Mouse (Mus musculus) granulocyte monocyte progenitor cell, adult 5-6 weeks (primary cell): Measurements from ENCODE around the gene Mocs2. TPM values are rescaled to one million over a fixed set of nuclear protein-coding genes. Genes with fewer than 3 reads are reported as not detected.

Experiments
- ATAC-seq: replicated peaks from 2 replicates; pipeline ENCODE4 v1.8.0; 2016; ENCODE audit warnings: mild to moderate bottlenecking, moderate TSS enrichment, inconsistent platforms; ENCODE audit not compliant: poor library complexity, severe bottlenecking
- total RNA-seq, 2 experiments: library from RNA; stranded (forward) in 1 of 2; stranded (reverse) in 1 of 2; fragments of 200-712, 200-1000 nt in 1 of 2; fragments of >200 nt in 1 of 2; fragmentation: Nextera tagmentation in 1 of 2; gene quantifications; 2 replicates each; pipeline ENCODE4 v1.2.3; 2014 to 2017

Gene Mocs2
- 30.9 and 53.5 TPM in 2 replicates for total RNA-seq (2014; fragmentation: Nextera tagmentation)
- total RNA-seq (2017), result 43.8 and 45.1 TPM in 2 replicates

GRCm38 (mm10) chr13:114817751-114818360 lies at the start of gene Mocs2:
Mocs2 (plus strand) TSS chr13:114818236.
- ATAC-seq, result peak; percentile 94

DNA sequence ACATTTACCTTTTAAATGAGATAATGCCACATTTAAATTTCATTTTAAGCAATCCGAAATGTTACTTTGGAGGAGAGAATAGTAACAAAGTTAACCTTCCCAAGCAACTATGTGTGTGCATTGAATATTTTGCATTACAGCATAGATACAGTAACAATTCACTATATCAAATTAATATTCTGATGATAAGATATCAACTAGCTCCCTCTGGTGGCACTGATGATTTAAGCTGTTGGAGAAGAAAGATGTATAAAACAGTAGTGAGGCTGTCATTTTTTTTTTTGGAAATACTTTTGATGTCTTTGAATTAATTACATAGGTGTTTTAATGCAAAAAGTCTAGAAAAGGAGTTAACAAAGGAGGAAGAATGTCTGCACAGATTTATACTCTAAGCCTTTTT lies 26.5 kb upstream of the Mocs2 start:
- no peak for ATAC-seq

GRCm38 (mm10) chr13:114793250-114794030 lies 24.6 kb upstream of the Mocs2 start:
- peak; percentile 78 for ATAC-seq

- no peak for ATAC-seq
Observed at GRCm38 (mm10) chr13:114801857-114802256, 16.2 kb upstream of the Mocs2 start.

GRCm38 (mm10) chr13:114802971-114803370 lies 15.1 kb upstream of the Mocs2 start:
- ATAC-seq, result no peak

DNA sequence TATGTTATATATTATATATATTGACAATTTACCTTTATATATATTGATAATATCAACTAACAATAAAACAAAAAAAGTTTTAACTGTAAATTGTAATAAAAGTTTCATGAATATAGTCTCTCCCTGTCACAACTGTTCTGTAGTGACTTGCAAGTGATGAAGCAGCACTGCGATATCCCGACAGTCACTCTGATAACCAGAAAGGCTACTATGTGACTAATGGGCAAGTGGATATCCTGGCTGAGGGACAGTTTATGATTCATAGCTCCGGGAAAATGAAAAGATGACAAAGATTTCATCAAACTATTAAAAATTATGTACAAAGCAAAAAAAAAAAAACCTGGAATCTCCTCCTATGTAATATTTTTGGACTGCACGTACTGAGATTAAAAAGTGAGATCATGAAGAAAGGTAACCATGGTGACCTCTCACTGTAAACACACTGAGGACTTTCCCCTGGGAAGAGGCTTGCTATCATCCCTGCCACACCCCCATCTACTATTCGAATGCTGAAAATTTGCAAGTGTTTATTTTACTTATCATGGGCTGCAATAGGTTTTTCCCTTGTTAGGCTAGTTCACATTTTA lies 8.3 kb upstream of the Mocs2 start:
- ATAC-seq, result no peak

DNA sequence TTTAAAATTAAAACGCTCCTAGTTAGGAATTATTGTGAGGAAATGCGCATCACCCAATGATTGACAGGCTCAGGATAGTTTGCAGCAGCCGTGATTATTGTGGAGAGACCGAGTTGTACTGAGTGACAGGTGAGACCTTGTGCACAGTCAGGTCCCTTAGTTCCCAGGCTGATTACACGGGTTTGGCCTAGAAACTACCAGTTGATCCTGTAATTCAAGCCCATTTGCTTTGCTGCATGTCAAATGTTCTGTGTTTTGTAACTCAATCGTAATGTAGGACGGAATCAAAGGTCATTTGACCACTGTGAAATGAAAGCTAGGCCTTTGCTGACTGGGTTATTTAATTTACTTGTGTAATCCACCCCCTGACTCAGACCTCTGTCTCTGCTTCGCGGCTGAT lies 477 bp downstream of the Mocs2 start:
- ATAC-seq, result peak; percentile 25

DNA sequence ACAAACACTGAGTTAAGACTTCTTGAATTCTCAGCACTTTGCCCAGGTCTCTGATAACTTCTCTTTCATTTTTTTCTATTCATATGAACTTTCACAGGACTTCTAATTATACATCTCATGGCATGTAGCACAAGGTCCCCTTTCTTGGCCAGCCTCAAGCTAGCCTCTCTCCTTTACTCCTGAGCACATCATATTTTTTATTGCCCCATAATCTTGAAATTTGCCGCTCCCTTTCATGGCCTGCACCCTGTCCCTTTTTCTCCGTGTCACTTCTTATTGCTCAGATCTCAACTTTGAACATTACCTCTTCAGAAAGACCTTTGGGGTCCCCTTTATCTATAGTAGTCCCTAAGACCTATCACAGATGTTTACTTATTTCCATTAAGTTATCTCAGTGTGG lies 4.8 kb downstream of the Mocs2 start:
- ATAC-seq, result no peak

GRCm38 (mm10) chr13:114825377-114825855 lies 7.4 kb downstream of the Mocs2 start:
- no peak for ATAC-seq

DNA sequence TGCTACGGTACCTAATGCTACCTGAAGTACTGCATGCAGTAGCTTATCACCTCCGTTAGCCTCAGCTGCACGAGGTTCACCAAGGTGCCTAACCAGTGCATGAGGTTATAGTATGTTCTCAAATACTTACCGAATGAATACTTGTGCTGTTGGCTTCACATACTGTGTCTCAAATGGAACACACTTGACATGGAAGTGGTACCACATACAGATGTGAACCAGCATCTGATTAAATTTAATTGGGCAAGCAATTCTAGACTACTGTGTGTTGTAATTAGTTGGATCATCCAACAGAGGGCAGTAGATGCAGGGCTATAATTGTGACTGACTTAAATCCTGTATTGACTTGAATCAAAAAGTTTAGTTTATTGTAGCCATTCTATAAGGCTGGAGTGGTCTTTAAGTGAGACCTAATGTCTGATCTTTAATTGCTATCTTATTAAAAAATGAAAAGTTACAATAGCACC lies 13.4 kb downstream of the Mocs2 start:
- ATAC-seq, result peak; percentile 67

- no peak for ATAC-seq
Observed at GRCm38 (mm10) chr13:114832761-114833160, 14.7 kb downstream of the Mocs2 start.

- no peak for ATAC-seq
Observed at GRCm38 (mm10) chr13:114833351-114833750, 15.3 kb downstream of the Mocs2 start.

- ATAC-seq, result peak; percentile 84
Observed at GRCm38 (mm10) chr13:114834580-114834979, 16.5 kb downstream of the Mocs2 start.

- peak; percentile 21; the same call in 1 of the 2 replicates for ATAC-seq
Observed at GRCm38 (mm10) chr13:114837061-114837460, 19.0 kb downstream of the Mocs2 start.

DNA sequence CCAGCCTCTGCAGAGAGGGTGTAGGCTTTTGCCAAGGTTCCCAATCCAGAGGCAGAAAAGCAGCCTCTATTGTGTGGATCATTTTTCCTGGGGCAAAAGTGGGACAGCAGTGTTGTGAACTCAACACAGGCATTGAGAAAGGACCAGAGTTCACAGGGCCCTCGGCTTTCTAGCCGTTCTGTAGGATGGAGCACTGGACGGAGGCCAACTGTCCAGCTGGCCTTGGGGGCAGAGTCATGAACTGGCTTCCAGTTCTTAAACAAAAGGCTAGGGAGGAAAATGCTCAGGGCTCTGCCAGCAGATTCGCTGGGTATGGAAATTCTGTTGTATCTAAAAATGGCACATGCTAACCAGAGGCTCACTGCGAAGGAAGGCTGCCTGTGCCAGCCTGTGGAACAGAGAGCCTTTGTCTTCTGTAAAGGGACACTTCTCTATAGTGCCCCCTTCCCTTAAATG lies 20.5 kb downstream of the Mocs2 start:
- no peak for ATAC-seq

DNA sequence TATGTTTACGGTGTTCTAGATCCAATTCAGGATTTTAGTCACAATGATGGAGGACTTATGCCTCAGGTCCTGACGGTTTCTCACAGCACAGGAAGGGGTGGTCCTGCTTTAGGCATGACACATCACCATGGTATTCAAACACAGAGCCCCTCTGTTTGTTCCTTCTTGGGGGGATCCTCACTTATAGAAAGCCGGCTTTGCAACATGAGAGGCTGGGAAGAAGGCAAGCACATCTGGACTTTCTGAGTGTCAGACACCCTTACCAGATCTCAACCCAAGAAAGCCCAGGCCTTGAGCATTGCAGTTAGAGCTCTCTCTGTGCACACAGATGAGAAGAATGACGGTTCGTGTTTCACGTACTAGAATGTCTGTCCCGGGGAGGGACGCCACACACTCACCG lies 21.1 kb downstream of the Mocs2 start:
- no peak for ATAC-seq

DNA sequence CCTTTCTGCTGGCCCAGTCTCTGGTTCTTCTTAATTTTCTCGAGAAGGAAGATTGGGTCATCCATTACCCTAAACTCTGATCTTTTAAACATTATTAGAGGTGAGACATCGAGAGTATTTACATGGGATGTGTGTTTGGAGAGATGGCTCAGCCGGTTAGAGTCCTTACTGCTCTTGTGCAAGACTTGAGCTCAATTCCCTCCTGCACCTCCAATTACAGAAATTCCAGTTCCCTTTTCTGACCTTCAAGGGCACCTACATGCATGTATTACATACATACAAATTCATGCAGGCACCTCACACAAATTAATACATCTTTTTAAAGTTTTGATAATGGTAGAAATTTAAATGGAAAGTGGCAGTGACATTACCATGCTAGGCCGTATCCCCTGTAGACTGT lies 22.5 kb downstream of the Mocs2 start:
- peak; percentile 84 for ATAC-seq

- no peak for ATAC-seq
Observed at GRCm38 (mm10) chr13:114843318-114843717, 25.3 kb downstream of the Mocs2 start.

- peak; percentile 57 for ATAC-seq
Observed at GRCm38 (mm10) chr13:114845804-114846203, 27.8 kb downstream of the Mocs2 start.

- no peak for ATAC-seq
Observed at GRCm38 (mm10) chr13:114848945-114849344, 30.9 kb downstream of the Mocs2 start.
